Mouse (Mus musculus) mature B cell (primary cell): ENCODE data around the gene Herpud1.
"Not testable (repeated sequence)": the region's sequence is repeated elsewhere in the genome, so short reads cannot be mapped to it uniquely, and the experiment has no call there.

Experiments
- in situ Hi-C: fragments of 300-500 bp; cut with MboI; formaldehyde crosslinking; loops from 2 replicates; pipeline ENCODE4 v1.14.3; 2019

Gene Herpud1

DNA sequence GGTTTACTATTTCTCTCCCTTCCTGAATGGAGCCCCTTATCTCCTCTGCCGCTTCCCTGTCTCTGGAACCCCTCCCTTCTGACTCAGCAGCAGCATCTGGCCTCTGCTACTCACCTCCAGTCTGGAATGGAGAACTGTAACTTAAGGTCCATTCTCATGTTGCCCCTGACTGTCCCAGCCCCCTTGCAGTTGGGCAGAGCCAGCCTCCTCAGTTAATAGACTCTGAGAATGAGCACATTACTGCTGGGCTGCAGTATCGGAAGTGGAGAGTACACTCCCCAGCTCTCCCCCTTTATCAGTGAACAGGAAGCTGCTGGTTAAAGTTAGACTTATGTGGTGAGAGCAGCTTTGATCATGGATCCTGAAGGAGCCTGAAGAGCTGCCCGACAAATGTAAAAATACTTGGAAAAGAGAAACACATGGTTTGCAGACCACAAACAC lies 10.7 kb upstream of the Herpud1 start:
- in situ Hi-C loops = no loop called here

DNA sequence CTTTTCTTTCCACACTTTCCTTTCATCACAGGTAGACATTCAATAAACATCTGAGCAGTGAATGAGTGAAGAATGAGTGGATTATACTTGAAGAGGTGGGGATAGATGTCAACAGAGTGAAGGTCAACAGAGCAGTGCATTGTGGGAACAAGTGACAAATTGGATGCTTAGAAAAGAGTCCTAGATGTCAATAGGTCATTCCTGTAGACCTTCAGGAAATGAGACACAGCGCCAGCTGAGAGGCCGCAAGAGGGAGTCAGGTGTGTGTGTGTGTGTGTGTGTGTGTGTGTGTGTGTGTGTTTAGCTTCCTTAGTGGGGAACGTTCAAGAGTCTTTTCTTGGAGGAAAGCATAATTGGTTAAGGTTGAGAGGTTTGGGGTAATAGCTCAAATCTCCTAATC lies 10.1 kb upstream of the Herpud1 start:
- in situ Hi-C loops = no loop called here

DNA sequence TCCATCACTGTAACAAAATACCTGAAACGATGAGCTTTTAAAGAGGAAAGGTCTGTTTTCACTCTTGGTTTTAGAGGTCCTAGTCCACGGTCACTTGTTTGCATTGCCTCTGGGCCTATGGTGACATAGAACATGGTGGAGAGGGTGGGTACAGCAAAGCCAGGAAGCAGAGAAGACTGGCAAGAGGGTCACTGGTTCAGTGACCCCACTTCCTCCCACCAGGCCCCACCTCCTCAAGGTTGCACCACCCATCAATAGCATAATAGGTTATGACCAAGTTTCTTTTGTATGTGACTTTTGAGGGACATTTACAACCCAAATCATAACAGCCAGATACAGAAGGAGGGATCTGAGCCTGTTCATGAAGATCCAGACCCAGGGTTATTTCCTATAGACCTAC lies 9.7 kb upstream of the Herpud1 start:
- in situ Hi-C loops = no loop called here

DNA sequence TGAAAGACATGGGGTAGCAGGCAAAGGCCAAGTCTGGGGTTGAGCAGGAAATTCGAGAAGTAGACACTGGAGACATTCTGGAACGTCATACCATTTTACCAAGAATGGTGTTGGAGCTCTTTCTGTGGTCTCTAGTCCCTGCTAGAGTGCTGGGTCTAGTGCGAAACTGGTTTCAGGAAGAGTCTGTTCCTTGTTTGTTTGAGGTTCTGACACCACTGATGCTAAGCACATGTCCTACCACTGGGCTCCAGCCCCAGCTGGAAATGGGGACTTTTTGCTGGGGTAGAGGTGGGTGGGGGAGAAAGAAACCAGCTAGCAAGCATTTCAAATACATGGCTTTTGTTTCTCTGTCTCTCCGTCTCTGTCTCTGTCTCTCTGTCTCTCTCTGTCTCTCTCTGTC lies 9.2 kb upstream of the Herpud1 start:
- in situ Hi-C loops = no loop called here

DNA sequence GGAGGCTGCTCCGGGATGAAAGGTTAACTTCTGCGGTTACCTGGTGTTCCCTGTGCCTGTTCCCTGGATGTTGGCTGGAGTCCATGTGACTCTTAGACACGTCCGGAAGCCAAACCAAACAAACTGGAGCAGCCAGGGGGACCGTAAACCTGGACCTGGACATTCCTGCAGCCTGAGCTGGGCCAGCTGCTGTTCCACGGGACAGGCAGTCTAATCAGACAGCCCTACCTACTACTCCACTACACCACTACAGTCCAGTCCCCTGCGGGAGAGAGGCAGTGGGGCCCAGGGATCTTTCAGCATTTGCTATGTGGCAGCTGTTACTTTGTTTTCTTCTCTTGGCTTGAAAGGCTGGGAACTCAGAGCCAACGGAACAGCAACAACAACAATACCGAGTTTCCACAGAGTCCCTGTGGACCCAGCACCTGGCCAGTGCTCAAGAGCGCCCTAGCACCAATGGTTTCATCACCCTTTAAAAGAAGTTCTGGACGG lies 8.5 kb upstream of the Herpud1 start:
- in situ Hi-C loops = no loop called here

DNA sequence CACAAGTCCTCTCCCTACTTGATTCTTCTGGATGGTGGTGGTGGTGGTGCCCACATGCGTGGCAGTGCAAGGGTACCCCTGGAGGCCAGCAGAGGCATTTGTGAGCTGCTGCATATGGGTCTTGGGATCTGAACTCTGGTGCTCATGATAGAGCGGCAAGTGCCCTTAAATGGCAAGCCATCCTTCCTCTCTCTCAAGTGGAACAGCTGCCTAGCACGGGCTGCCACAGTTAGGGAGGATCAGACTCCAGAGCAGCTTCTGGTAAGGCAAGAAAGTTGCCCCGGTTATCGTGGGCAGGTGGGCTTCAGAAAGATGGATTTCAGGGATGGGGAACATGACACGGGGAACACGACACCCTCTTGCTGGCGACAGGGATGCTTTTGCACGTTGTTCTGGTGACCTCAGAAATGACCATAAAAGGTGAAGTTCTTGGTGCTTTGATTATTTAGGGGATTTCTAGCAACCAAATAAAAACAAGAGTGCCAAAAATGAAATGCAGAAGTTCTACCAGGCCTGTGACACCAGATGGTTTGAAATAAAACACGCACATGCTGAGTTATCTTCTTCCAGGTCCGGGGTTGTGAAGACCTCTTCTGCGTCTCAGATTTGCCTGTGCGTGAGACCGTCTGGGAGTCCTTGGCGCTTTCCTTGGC lies 7.3 kb upstream of the Herpud1 start:
- in situ Hi-C loops = no loop called here

DNA sequence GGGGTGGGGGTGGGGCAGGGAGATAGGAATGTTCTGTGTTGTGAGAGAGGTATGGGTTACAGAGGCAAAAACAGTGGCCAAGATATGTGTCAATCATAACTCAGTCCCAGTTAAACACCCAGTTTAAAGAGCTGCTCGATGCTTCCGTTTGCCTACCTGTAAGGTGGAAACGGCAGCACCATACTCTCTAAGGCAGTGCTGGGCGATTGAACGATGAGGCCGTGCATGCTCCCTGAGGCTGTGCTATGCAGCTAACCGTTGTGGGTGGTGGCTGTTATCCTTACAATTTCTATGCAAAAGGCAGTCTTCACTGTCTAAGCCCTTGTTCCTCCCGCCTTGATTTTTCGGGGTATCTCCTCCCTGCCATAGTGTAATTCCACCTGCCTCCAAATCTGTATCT lies 6.6 kb upstream of the Herpud1 start:
- in situ Hi-C loops = loop anchor here (5.0 kb wide), 1 partner anchor 32 kb away; no protein-coding TSS in a partner anchor

DNA sequence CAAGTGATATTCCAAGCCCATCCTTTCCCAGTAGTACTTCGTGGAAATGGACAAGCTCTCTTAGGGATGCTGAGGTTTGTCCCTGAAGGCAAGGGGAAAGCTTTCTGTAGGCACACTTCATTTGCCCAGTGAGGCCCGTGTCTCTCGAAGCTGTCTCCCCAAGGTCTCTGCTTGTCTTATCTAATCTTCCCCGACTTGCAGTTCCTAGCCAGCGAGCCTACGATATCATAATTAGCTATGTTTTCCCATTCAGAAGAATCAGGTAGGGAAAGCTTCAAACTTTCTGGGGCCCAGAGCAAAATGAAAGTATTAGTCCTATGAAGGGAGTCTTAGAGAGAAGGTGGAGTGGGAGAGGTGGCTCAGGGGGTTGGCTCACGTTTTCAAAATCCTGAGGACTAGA lies 2.1 kb upstream of the Herpud1 start:
- in situ Hi-C loops = loop anchor here (5.0 kb wide), 1 partner anchor 37 kb away; no protein-coding TSS in a partner anchor

DNA sequence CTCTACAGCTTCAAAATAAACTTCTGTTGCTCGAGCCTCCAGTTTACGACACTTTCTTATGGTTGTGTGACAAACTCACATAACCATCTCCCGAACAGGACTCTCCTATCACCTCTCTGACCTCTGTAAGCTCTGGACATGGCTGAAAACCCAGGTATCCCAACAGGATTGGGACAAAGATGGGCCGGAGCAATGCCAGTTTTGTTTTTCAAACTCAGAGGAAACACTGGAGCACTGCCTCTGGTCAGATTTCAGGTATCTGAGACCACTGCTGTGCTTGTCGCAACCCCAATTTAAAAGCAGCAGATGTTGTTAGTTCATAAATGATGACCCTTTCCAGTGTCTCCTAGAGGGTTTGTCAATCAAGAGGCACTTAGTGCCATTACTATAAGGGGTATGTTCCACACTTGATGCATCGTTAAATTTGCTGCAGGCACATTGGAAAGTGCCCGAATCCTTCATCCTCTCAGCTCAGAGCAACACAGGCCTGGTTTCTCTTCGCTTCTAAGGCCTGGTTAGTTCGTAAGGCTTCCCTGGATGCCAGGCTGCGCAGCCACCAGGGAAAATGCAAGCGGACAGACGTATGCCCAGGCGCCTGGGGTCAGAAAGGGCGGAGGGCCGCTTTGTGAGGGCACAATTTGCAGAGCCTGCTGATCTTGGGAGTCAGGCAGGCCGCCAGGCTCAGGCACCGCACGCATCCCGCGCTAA lies 578 bp upstream of the Herpud1 start:
- in situ Hi-C loops = no loop called here

DNA sequence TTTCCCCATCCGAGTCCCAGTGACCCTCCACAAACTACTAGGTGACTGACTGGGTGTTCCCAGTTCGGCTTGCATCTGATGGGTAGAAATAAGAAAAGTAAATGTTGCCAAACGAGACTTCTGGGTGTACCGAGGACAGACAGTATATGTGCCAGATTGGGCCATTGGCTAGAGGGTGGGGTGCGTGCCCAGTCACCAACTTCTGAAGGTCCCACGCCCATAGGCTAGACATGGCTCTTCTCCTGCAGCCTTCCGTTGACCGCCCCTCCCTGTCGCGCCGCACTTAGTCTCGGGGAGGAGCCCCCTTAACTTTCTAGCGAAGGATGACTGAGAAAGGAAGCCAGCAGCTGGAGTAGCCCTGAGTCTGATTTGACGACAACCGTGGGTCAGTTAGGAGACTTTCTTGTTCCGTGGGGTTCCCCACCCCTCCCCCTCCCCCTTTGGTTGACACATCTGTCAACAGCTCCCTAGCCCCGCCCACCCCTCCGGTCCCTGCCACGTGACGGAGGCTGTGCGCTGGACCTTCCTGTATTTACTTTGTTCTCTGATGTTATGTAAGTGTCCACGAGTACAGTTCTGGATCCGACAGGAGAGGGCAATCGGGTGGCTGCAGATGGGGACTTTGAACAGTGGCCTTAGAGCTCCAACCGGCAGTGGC lies 918 bp downstream of the Herpud1 start:
- in situ Hi-C loops = no loop called here

DNA sequence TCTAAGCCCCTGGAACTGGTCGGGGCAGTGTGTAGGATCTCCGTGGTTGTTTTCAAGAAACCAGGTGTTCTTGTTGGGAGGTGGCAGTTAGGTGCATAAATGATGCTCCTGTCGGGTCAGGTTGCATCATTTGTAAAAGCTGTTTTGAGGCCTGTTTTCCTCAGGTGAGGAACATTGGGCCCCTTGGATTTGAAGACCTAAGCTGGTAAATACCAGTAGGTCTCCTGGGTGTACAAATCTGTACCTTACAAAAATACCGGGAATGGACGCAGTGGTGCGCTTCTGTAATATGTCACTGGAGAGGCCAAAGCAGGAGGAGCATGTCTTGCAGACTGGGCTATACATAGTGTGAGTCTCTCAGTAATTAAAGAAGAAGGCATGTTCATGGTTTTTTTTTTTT lies 1.5 kb downstream of the Herpud1 start:
- in situ Hi-C loops = no loop called here

DNA sequence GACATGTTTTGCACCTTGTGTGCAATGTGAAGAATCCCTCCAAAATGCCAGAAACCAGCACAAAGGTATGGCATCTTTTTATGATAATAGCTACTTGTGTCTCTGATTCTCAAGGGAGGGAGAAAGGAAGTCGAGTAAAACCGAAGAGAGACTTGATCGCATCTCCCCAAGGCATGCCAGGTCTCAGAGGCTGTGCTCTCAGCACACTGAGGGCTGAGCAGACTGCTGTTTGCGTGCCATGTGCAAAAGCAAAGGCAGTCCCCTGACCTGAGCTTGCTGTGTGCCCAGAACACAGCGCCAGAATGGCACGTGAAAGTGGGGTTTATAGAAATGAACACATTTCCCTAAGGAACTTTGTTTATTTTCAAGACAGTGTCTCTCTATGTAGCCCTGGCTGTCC lies 3.3 kb downstream of the Herpud1 start:
- in situ Hi-C loops = no loop called here

DNA sequence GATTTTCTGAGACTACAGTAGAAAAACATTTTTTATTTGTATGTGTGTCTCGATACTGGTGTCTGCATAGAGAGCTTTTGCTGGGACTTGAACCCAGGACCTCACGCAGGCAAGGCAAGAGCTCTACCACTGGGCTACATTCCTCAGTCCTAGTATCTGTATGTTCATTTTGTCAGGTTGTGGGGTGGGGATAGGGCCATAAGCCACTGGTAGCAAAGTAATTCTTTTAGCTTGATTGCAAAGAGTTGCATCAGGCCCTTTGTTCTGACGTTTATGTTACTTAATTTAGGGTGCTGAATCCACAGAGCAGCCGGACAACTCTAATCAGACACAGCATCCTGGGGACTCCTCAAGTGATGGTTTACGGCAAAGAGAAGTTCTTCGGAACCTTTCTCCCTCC lies 4.2 kb downstream of the Herpud1 start:
- in situ Hi-C loops = no loop called here

DNA sequence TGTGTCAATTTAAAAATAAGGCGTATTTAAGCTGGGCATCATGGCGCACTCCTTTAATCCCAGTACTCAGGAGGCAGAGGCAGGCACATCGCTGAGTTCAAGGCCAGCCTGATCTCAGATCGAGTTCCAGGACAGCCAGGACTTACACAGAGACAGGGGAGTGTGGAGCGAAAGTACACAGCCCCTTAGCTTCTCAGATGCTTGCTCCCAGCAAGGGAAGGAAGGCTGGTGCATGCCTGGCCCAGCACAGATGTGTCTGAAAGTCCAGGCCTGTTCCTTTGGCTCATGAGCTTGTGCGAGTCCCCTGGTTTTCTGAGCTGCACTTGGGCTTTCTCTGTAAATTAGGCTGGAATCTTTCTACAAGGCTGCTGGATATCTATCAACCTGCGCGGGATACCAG lies 4.7 kb downstream of the Herpud1 start:
- in situ Hi-C loops = no loop called here

DNA sequence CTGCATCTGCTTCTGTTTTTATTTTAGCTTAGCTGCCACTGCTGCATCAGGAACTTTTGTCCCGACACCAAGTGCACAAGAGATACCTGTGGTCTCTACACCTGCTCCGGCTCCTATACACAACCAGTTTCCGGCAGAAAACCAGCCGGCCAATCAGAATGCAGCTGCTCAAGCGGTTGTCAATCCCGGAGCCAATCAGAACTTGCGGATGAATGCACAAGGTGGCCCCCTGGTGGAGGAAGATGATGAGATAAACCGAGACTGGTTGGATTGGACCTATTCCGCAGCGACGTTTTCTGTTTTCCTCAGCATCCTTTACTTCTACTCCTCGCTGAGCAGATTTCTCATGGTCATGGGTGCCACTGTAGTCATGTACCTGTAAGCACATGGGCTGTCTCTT lies 5.9 kb downstream of the Herpud1 start:
- in situ Hi-C loops = no loop called here

DNA sequence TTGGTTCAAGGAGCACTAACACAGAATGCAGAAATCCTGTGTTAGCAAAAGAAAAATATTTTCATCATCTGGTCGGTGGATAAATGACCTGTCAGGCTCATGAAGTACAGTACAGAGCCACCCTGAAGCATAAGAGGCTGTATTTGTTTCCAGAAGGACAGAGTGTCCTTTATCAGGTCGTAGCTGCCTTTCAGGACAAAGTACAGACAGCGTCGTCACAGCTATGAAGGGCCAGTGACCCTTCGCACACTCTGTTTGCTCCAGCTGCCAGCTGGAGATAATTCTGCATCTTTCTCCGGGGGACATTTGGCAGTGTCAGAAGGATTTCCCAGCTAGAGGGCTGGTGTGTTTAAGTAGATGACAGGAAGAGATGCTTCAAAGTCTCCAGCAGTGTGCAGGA lies 6.4 kb downstream of the Herpud1 start:
- in situ Hi-C loops = no loop called here

DNA sequence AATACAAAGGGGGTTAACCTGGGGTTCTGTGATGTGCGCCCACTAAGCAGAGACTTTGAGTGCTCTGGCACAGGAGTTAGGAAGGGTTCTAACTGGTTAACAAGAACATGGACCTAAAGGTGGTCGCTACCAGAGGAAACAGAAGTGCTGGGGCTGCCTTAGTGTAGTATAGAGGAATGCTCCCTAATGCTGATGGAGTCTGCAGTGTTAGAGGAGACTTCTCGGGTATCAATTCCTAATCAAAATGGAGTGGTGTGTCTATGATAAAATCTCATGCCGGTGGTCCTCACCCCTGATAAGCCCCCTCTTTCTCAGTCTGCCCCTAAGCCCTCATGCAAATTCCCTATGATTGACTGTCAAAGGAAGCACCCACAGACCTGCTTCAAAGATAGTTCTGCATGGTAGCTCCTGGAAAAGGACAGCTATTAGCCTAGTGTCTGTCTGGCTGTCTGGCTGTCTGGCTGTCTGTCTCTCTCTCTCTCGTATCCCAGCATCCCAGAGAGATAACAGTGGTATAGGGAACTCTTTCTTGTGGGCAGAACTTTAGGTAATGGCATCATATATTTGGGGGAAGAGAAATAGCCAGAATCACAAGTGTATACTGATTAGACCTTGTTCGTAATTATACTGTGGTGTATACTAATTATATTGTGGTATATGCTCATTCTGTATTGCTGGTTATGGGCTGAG lies 9.8 kb downstream of the Herpud1 start:
- in situ Hi-C loops = no loop called here

DNA sequence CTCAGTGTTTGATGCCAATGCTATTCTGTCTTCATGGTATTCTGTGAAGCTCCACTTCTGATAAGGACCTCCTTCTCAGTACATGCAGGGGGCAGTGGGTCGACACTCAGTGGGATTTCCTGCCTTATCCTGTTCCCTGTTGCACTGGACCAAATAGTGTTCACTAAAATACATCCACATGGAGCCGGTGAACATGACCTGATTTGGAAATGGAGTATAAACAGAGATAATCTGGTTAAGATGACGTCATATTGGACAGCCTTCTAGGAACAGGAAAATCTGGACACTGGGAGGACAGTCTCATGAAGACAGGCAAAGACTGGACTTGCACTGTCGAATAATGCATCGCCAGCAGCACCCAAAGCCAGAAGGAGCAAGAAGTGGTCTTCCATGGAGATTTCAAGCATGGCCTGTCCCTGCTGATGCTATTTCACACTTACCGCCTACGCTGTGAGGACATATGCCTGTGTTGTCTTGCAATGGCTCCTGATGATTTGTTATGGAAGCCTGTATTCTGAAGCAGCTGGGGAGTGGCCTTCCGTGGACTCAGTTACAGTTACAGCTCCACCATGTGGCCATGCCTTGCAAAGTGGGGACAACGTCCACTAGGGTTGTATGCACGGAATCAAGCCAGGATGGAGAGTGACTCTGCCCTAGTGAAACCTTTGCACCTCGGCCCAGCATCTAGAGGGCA lies 10.9 kb downstream of the Herpud1 start:
- in situ Hi-C loops = no loop called here

DNA sequence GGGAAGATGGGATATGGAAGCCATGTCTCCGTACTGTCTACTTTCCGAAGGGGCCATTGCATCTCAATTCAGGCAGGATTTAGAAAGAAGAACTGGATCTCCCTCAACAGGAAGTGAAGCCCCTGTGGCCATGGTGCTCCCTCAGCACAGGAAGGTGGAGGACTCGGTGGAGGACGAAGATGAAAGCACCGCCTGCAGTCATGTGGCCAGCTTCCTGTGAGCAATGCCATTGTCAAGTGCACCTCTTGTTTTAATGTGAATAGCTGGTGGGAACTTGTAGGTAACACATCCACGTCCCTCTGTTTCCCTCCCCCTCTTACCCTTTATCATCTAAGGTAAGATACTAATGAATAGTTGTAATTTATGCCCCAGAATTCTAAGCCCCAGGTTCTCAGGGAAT lies 12.3 kb downstream of the Herpud1 start:
- in situ Hi-C loops = no loop called here

DNA sequence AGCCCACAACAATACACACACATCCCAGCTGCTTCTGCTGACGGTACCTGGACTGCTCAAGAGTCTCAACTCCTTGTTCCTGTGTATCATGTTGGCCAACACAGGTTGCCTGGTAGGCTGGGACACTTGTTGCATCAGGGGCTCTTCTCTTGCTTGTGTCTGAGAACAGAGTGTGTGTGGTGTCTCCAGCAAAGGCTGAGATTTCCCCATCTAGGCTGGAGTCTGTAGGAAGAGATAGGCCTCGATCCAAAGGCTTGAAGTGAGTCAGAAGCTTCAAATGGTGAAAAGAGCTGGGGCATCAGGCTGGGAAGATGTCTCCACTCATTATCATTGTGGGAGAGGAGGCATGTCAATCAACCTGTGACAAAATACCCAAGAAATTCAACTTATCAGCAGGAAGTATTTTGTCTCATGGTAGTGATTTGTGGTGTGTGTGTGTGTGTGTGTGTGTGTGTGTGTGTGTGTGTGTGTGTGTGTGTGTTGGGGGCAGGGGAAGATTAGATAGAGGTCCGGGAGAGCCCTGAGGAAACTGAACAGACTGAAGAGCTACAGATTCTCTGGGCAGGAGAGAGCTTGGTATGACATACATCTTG lies 13.2 kb downstream of the Herpud1 start:
- in situ Hi-C loops = no loop called here

DNA sequence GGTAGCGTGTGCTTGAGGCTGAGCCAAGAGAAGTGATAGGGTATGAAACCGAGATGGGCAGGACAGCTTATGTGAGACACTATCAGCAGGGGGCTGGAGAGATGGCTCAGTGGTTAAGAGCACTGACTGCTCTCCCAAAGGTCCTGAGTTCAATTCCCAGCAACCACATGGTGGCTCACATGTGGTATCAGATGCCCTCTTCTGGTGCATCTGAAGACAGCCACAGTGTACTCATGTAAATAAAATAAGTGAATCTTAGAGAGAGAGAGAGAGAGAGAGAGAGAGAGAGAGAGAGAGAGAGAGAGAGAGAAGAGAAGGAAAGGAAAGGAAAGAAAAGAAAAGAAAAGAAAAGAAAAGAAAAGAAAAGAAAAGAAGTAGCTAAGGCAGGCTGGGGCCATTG lies 13.7 kb downstream of the Herpud1 start:
- in situ Hi-C loops = not testable (repeated sequence)
